Mouse (Mus musculus) olfactory bulb, adult 2 months (tissue): ENCODE data around the gene Tbx21.

Source experiments
- CTCF ChIP-seq: fragments of 200-500 bp; IDR thresholded peaks from 2 replicates; pipeline ENCODE4 v1.5.1; 2012; ENCODE audit warnings: low read depth, mild to moderate bottlenecking, low read length, moderate library complexity; ENCODE audit not compliant: insufficient read depth
- POLR2A ChIP-seq: fragments of 200-500 bp; IDR thresholded peaks from 2 replicates; pipeline ENCODE4 v1.6.1; 2012; ENCODE audit warnings: mild to moderate bottlenecking, low read depth, low read length, moderate library complexity; ENCODE audit not compliant: insufficient read depth

DNA sequence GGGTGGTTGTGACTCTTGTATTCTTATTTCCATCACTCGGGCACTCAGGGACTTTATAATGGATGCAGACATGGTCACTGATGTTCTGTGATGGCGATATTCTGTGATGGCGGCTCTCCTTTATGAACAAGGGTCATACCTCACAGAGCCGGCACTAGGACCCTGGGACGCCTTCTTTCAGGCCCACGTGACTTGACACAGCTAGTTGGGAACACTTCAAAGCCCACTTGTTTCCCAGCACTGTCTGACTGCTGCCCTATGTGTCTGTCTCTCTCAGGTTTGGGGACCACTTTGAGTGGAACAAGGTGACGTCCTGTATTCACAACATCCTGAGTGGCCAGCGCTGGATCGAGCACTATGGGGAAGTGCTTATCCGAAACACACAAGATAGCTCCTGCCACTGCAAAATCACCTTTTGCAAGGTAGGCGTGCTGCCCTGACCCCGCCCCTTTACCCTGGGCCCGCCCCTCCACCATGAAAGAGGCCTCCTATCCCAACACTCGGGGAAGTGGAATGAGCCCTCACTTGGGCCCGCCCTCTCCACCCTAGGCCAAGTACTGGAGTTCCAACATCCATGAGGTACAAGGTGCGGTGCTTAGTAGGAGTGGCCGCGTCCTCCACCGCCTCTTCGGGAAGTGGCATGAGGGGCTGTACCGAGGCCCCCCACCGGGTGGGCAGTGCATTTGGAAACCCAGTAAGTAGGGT, 48.3 kb downstream of the Tbx21 start:
- no peak for TF ChIP-seq CTCF
- TF ChIP-seq POLR2A, result no peak
